Mouse (Mus musculus) MEL (cell line): ENCODE results near the gene Bmp6. TPM values are rescaled to one million over a fixed set of nuclear protein-coding genes. Genes with fewer than 3 reads are reported as not detected.

Experiments
- DNase-seq: peaks from one replicate; pipeline ENCODE4 v3.0.0; 2011; ENCODE audit warnings: low read depth, low spot score
- H3K27ac ChIP-seq: 2 replicates; pipeline ENCODE4 v1.5.1; 2012; ENCODE audit warnings: low read depth, mild to moderate bottlenecking, control low read depth, low read length, moderate library complexity; ENCODE audit not compliant: control insufficient read depth
- H3K27me3 ChIP-seq, 2 experiments: fragments of 150-350 bp in 1 of 2; sonication (generic) in 1 of 2; 2 replicates each; pipeline ENCODE4 v1.6.1; 2012; ENCODE audit warnings: low read length in 2 of 2, mild to moderate bottlenecking in 2 of 2, improper control_type of control experiment in 1 of 2, moderate library complexity in 1 of 2; ENCODE audit not compliant: insufficient read depth in 2 of 2, control insufficient read depth in 1 of 2
- H3K36me3 ChIP-seq, 2 experiments: 2 replicates each; pipeline ENCODE4 v1.6.1; 2012 to 2014; ENCODE audit warnings: low read length in 2 of 2, improper control_type of control experiment in 1 of 2, inconsistent platforms in 1 of 2, mild to moderate bottlenecking in 1 of 2; ENCODE audit not compliant: insufficient read depth in 2 of 2, control insufficient read depth in 1 of 2
- H3K4me1 ChIP-seq, 2 experiments: fragments of 150-350 bp in 1 of 2; sonication (generic) in 1 of 2; 2 replicates each; pipeline ENCODE4 v1.6.1; 2012; ENCODE audit warnings: low read length in 2 of 2, improper control_type of control experiment in 1 of 2, mild to moderate bottlenecking in 1 of 2; ENCODE audit not compliant: insufficient read depth in 2 of 2, control insufficient read depth in 1 of 2
- H3K4me3 ChIP-seq, 2 experiments: fragments of 150-350 bp in 1 of 2; sonication (generic) in 1 of 2; 2 replicates each; pipeline ENCODE4 v1.5.1; 2012; ENCODE audit warnings: low read depth in 2 of 2, low read length in 2 of 2, mild to moderate bottlenecking in 2 of 2, moderate library complexity in 2 of 2, control low read depth in 1 of 2, improper control_type of control experiment in 1 of 2; ENCODE audit not compliant: control insufficient read depth in 1 of 2, insufficient read depth in 1 of 2
- H3K79me2 ChIP-seq: 2 replicates; pipeline ENCODE4 v1.6.1; 2012; ENCODE audit warnings: mild to moderate bottlenecking, low read length, moderate library complexity; ENCODE audit not compliant: control insufficient read depth, poor library complexity, insufficient read depth
- H3K9ac ChIP-seq: 2 replicates; pipeline ENCODE4 v1.6.1; 2012; ENCODE audit warnings: low read depth, mild to moderate bottlenecking, control low read depth, low read length, moderate library complexity; ENCODE audit not compliant: control insufficient read depth, poor library complexity, severe bottlenecking
- H3K9me3 ChIP-seq: fragments of 150-350 bp; sonication (generic); replicated peaks from 2 replicates; pipeline ENCODE4 v1.6.1; 2012; ENCODE audit warnings: mild to moderate bottlenecking, low read length, improper control_type of control experiment, moderate library complexity; ENCODE audit not compliant: insufficient read depth
- BHLHE40 ChIP-seq: IDR thresholded peaks from 2 replicates; pipeline ENCODE4 v1.6.1; 2012; ENCODE audit warnings: low read depth, mild to moderate bottlenecking, inconsistent platforms, low read length, improper control_type of control experiment, borderline replicate concordance
- CHD2 ChIP-seq: IDR thresholded peaks from 2 replicates; pipeline ENCODE4 v1.6.1; 2011; ENCODE audit warnings: low read length, improper control_type of control experiment
- CTCF ChIP-seq, 3 experiments: IDR thresholded peaks in 2 of 3; conservative IDR thresholded peaks in 1 of 3; 2 replicates each; pipeline ENCODE4 v1.5.1; 2011 to 2012; ENCODE audit warnings: low read length in 3 of 3, low read depth in 2 of 3, mild to moderate bottlenecking in 2 of 3, improper control_type of control experiment in 1 of 3, inconsistent platforms in 1 of 3, mixed read lengths in 1 of 3, moderate library complexity in 1 of 3; ENCODE audit not compliant: control insufficient read depth in 1 of 3, insufficient read depth in 1 of 3, poor library complexity in 1 of 3, severe bottlenecking in 1 of 3
- E2F4 ChIP-seq: IDR thresholded peaks from 2 replicates; pipeline ENCODE4 v1.6.1; 2011; ENCODE audit warnings: low read depth, low read length, improper control_type of control experiment, borderline replicate concordance
- ELF1 ChIP-seq: IDR thresholded peaks from 2 replicates; pipeline ENCODE4 v1.6.1; 2014; ENCODE audit warnings: low read depth, mild to moderate bottlenecking, inconsistent platforms, low read length, improper control_type of control experiment, moderate library complexity
- EP300 ChIP-seq, 2 experiments: IDR thresholded peaks; 2 replicates each; pipeline ENCODE4 v1.6.1; 2011; ENCODE audit warnings: improper control_type of control experiment in 2 of 2, low read length in 2 of 2, low read depth in 1 of 2, mild to moderate bottlenecking in 1 of 2
- ETS1 ChIP-seq: IDR thresholded peaks from 2 replicates; pipeline ENCODE4 v1.6.1; 2012; ENCODE audit warnings: low read depth, mild to moderate bottlenecking, inconsistent platforms, low read length, improper control_type of control experiment, moderate library complexity
- GABPA ChIP-seq: IDR thresholded peaks from 2 replicates; pipeline ENCODE4 v1.6.1; 2012; ENCODE audit warnings: low read depth, mild to moderate bottlenecking, inconsistent platforms, low read length, improper control_type of control experiment, moderate library complexity
- GATA1 ChIP-seq: IDR thresholded peaks from 2 replicates; pipeline ENCODE4 v1.6.1; 2011; ENCODE audit warnings: low read depth, low read length, improper control_type of control experiment
- HCFC1 ChIP-seq: IDR thresholded peaks from 2 replicates; pipeline ENCODE4 v1.6.1; 2012; ENCODE audit warnings: low read depth, mild to moderate bottlenecking, inconsistent platforms, low read length, improper control_type of control experiment, moderate library complexity
- JUND ChIP-seq: IDR thresholded peaks from 2 replicates; pipeline ENCODE4 v1.6.1; 2011; ENCODE audit warnings: low read depth, mild to moderate bottlenecking, improper control_type of control experiment, low read length
- MAX ChIP-seq: IDR thresholded peaks from 2 replicates; pipeline ENCODE4 v1.6.1; 2011; ENCODE audit warnings: low read length, improper control_type of control experiment
- MAZ ChIP-seq: IDR thresholded peaks from 2 replicates; pipeline ENCODE4 v1.6.1; 2012; ENCODE audit warnings: low read depth, mild to moderate bottlenecking, inconsistent platforms, low read length, improper control_type of control experiment
- MXI1 ChIP-seq: IDR thresholded peaks from 2 replicates; pipeline ENCODE4 v1.6.1; 2011; ENCODE audit warnings: mild to moderate bottlenecking, low read depth, low read length, improper control_type of control experiment
- NRF1 ChIP-seq: IDR thresholded peaks from 2 replicates; pipeline ENCODE4 v1.6.1; 2014; ENCODE audit warnings: low read depth, mild to moderate bottlenecking, inconsistent platforms, low read length, improper control_type of control experiment, moderate library complexity; ENCODE audit not compliant: poor library complexity, insufficient read depth, severe bottlenecking
- POLR2A ChIP-seq, 2 experiments: IDR thresholded peaks; 2 replicates each; pipeline ENCODE4 v1.6.1; 2011 to 2012; ENCODE audit warnings: low read length in 2 of 2, mild to moderate bottlenecking in 2 of 2, control low read depth in 1 of 2, improper control_type of control experiment in 1 of 2, low read depth in 1 of 2, moderate library complexity in 1 of 2; ENCODE audit not compliant: control insufficient read depth in 1 of 2, insufficient read depth in 1 of 2, poor library complexity in 1 of 2
- POLR2AphosphoS5 ChIP-seq: IDR thresholded peaks from 2 replicates; pipeline ENCODE4 v1.6.1; 2012; ENCODE audit warnings: low read depth, borderline replicate concordance, mild to moderate bottlenecking, inconsistent platforms, low read length, moderate library complexity, mixed read lengths
- RAD21 ChIP-seq: IDR thresholded peaks from 2 replicates; pipeline ENCODE4 v1.6.1; 2011; ENCODE audit warnings: mild to moderate bottlenecking, low read depth, low read length, improper control_type of control experiment
- SIN3A ChIP-seq: IDR thresholded peaks from 2 replicates; pipeline ENCODE4 v1.6.1; 2012; ENCODE audit warnings: low read length, improper control_type of control experiment, inconsistent platforms
- SMC3 ChIP-seq: IDR thresholded peaks from 2 replicates; pipeline ENCODE4 v1.6.1; 2011; ENCODE audit warnings: low read depth, low read length, improper control_type of control experiment
- TAL1 ChIP-seq: IDR thresholded peaks from 2 replicates; pipeline ENCODE4 v1.6.1; 2012; ENCODE audit warnings: mild to moderate bottlenecking, inconsistent platforms, low read length, moderate library complexity, mixed read lengths
- TCF12 ChIP-seq: IDR thresholded peaks from 2 replicates; pipeline ENCODE4 v1.6.1; 2014; ENCODE audit warnings: low read depth, mild to moderate bottlenecking, inconsistent platforms, low read length, improper control_type of control experiment, moderate library complexity
- UBTF ChIP-seq: IDR thresholded peaks from 2 replicates; pipeline ENCODE4 v1.6.1; 2012; ENCODE audit warnings: low read depth, mild to moderate bottlenecking, inconsistent platforms, low read length, improper control_type of control experiment, moderate library complexity, borderline replicate concordance; ENCODE audit not compliant: insufficient read depth
- USF2 ChIP-seq, 2 experiments: IDR thresholded peaks; 2 replicates each; pipeline ENCODE4 v1.6.1; 2011 to 2012; ENCODE audit warnings: improper control_type of control experiment in 2 of 2, low read length in 2 of 2, borderline replicate concordance in 1 of 2, inconsistent platforms in 1 of 2, low read depth in 1 of 2, mild to moderate bottlenecking in 1 of 2; ENCODE audit not compliant: insufficient read depth in 1 of 2
- ZC3H11A ChIP-seq: IDR thresholded peaks from 2 replicates; pipeline ENCODE4 v1.6.1; 2012; ENCODE audit warnings: low read depth, mild to moderate bottlenecking, inconsistent platforms, low read length, improper control_type of control experiment
- ZKSCAN1 ChIP-seq: IDR thresholded peaks from 2 replicates; pipeline ENCODE4 v1.6.1; 2012; ENCODE audit warnings: low read depth, mild to moderate bottlenecking, inconsistent platforms, low read length, improper control_type of control experiment, moderate library complexity
- ZMIZ1 ChIP-seq: IDR thresholded peaks from 2 replicates; pipeline ENCODE4 v1.6.1; 2012; ENCODE audit warnings: low read depth, mild to moderate bottlenecking, inconsistent platforms, low read length, improper control_type of control experiment, moderate library complexity
- ZNF384 ChIP-seq: IDR thresholded peaks from 2 replicates; pipeline ENCODE4 v1.6.1; 2012; ENCODE audit warnings: low read depth, mild to moderate bottlenecking, inconsistent platforms, low read length, improper control_type of control experiment
- polyA plus RNA-seq, 2 experiments: library from polyadenylated mRNA; stranded (reverse) in 1 of 2; unstranded in 1 of 2; fragments of >175 nt in 1 of 2; fragments of >200 nt in 1 of 2; gene quantifications; 2 replicates each; pipeline versions ENCODE4 v1.2.1 to v1.2.4; 2012; ENCODE audit warnings: low replicate concordance in 2 of 2, low read depth in 1 of 2; ENCODE audit not compliant: insufficient read length in 2 of 2, insufficient read depth in 1 of 2, missing spikeins in 1 of 2
- total RNA-seq: library from RNA; depleted of rRNA; stranded (reverse); fragments of 300-350 nt; gene quantifications from 2 replicates; pipeline ENCODE4 v1.2.3, GENCODE M21; 2012

Bmp6 gene
- total and polyA plus RNA-seq, 3 experiments, result not detected

DNA sequence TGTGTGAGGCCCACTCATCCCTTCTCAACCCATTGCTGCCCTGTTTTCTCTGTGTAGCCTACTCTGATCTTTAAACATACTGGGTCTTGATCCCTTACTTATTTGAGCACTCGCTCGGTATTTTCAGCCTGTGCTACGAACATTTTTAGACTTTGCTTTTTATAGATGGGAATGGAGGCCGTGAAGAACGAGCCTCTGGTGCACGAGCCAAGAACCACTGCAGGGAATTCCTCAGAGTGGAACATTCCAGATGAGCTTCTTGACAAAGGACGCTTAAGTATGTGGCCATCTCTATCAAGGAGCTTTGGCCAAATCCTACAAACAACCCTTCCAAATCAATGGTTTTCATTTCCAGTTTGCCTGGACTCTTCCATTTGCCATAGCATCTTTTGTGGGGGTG, 136.1 kb downstream of the Bmp6 start:
- H3K27ac ChIP-seq, result no peak overlapping the region
- H3K4me1 ChIP-seq, result no peaks in the 10 kb centered on the region
- H3K79me2 ChIP-seq, result no peaks in the 10 kb centered on the region
- H3K27me3 ChIP-seq, result peaks cover 21% of the 10 kb centered on the region in 2 experiments
- no peaks in the 10 kb centered on the region for H3K36me3 ChIP-seq
- no peak for DNase-seq
- no peak overlapping the region for H3K4me3 ChIP-seq
- TF ChIP-seq GATA1 (no peak), CHD2 (no peak), ZKSCAN1 (no peak), MAX (no peak), POLR2A (IDR thresholded peaks at IDR 0.05; ENCODE audit: control insufficient read depth in 1 of 2, insufficient read depth in 1 of 2, low read depth in 1 of 2, low read length in 2 of 2, poor library complexity in 1 of 2) (no peak), USF2 (IDR thresholded peaks at IDR 0.05; ENCODE audit: borderline replicate concordance in 1 of 2, insufficient read depth in 1 of 2, low read depth in 1 of 2, low read length in 2 of 2) (no peak), JUND (no peak), SMC3 (no peak), EP300 (IDR thresholded peaks at IDR 0.05; ENCODE audit: low read depth in 1 of 2, low read length in 2 of 2) (no peak), E2F4 (no peak), CTCF (IDR thresholded peaks at IDR 0.05 in 2 of 3, conservative IDR thresholded peaks at IDR 0.05 in 1 of 3; ENCODE audit: control insufficient read depth in 1 of 3, insufficient read depth in 1 of 3, low read depth in 2 of 3, low read length in 3 of 3, poor library complexity in 1 of 3, severe bottlenecking in 1 of 3) (no peak), RAD21 (no peak), SIN3A (no peak), ELF1 (no peak), GABPA (no peak), MAZ (no peak), NRF1 (no peak), UBTF (no peak), HCFC1 (no peak)
- no peaks in the 10 kb centered on the region for H3K9me3 ChIP-seq
- no peak overlapping the region for H3K9ac ChIP-seq

DNA sequence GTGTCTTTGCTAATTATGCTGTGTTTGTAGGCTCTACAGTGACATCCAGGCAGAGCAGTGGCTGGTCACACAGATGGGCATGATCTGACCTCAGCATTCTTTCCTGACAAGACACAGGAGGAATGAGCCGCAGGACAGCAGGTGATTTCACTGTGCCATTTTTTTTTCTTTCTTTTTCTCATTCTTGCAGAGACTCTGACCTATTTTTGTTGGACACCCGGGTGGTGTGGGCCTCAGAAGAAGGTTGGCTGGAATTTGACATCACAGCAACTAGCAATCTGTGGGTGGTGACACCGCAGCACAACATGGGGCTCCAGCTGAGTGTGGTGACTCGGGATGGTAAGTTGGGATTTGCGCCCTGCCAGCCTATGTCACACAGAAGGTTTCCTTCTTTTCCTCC, 139.8 kb downstream of the Bmp6 start:
- H3K4me3 ChIP-seq, result no peak overlapping the region
- DNase-seq, result no peak
- no peaks in the 10 kb centered on the region for H3K79me2 ChIP-seq
- H3K4me1 ChIP-seq, result no peaks in the 10 kb centered on the region
- H3K27ac ChIP-seq, result no peak overlapping the region
- H3K9me3 ChIP-seq, result no peaks in the 10 kb centered on the region
- H3K36me3 ChIP-seq, result no peaks in the 10 kb centered on the region
- TF ChIP-seq MAX (no peak), CTCF (IDR thresholded peaks at IDR 0.05 in 2 of 3, conservative IDR thresholded peaks at IDR 0.05 in 1 of 3; ENCODE audit: control insufficient read depth in 1 of 3, insufficient read depth in 1 of 3, low read depth in 2 of 3, low read length in 3 of 3, poor library complexity in 1 of 3, severe bottlenecking in 1 of 3) (no peak), ZKSCAN1 (no peak), E2F4 (no peak), ZMIZ1 (no peak), ZNF384 (no peak), BHLHE40 (no peak), NRF1 (no peak), GABPA (no peak), TAL1 (no peak), MXI1 (no peak), GATA1 (no peak), ZC3H11A (no peak), TCF12 (no peak), SIN3A (no peak), ETS1 (no peak), POLR2AphosphoS5 (no peak), MAZ (no peak)
- peaks cover 11 to 17% of the 10 kb centered on the region in 2 experiments for H3K27me3 ChIP-seq
- no peak overlapping the region for H3K9ac ChIP-seq
